Mouse (Mus musculus) left cerebral cortex, postnatal 36 days (tissue): ENCODE measurements around the gene Ranbp10. TPM values are rescaled to one million over a fixed set of nuclear protein-coding genes. Genes with fewer than 3 reads are reported as not detected.

Experiments
- DNase-seq, 2 experiments: peaks; one replicate each; pipeline ENCODE4 v3.0.0; 2021 to 2022; ENCODE audit warnings: low spot score in 2 of 2, mixed read lengths in 1 of 2
- intact Hi-C: fragments of 180-260 bp; cut with DNase I; formaldehyde crosslinking; loops from one replicate; pipeline ENCODE4 v1.15.1; 2025
- total RNA-seq, 2 experiments: library from RNA; stranded (reverse); gene quantifications; 2 replicates each; pipeline ENCODE4 v1.2.3; 2021

Gene Ranbp10
- total RNA-seq, 2 experiments from 2014 or later = 22.1 to 25.1 TPM

GRCm38 (mm10) chr8:105799091-105799812 lies 27.9 kb downstream of the Ranbp10 start:
- intact Hi-C loops = no loop called here
- DNase-seq = peak in 1 of 2 experiments; percentile 21

GRCm38 (mm10) chr8:105798408-105798807 lies 28.7 kb downstream of the Ranbp10 start:
- DNase-seq = no peak
- intact Hi-C loops = no loop called here

- DNase-seq = no peak
- intact Hi-C loops = no loop called here
Observed at GRCm38 (mm10) chr8:105795785-105796184, 31.4 kb downstream of the Ranbp10 start.

DNA sequence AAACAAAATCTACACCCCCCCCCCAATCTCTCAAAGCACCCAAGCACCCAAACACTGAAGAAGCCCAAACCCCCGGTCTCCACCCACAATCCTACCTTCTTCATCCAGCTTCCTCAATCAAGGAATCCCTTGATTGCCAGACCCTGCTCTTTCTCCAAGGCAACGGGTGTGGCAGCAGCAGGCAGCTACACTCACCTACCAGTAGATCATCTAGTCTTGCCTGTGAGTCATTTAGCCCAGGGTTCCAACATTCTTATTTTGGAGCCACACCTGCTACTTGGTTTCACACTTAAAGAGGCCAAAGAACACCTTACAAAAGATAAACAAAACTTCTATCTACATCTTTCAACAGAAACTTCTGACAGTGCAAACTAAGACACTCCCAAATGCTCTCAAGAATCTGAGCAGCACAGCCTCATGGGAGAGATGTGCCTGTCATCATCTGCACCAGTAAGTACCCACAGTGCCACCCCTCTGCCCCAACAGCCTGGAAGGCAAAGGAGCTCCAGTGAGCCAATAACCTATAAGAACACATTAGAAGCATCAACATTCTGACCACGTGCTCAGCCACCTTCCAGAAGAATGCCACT lies 33.0 kb downstream of the Ranbp10 start:
- intact Hi-C loops = no loop called here

GRCm38 (mm10) chr8:105793331-105793730 lies 33.8 kb downstream of the Ranbp10 start:
- DNase-seq = no peak
- intact Hi-C loops = no loop called here

More for the DNA sequence above, 33.0 kb downstream of the Ranbp10 start:
- no peak for DNase-seq

GRCm38 (mm10) chr8:105789626-105790025 lies 37.5 kb downstream of the Ranbp10 start:
- intact Hi-C loops = no loop called here
- no peak for DNase-seq

DNA sequence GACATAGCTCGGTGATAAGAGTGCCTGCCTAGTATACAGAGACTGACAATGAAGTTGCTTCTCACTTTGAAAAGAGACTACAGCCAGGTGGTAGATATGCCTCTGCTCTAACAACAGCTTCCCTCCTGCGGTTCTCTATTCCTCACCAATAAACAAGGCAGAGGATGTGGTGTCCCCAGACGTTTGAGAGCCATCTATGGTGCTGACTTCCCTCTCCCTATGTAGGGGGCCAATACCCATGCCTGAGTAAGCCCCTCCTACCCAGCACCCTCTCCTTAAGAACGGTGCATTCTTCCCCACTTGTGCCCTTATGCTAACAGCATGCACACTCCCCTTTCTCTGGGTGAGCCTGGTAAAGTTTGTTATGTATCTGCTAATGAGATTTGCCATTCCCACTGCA lies 38.2 kb downstream of the Ranbp10 start:
- intact Hi-C loops = no loop called here
- DNase-seq = no peak

DNA sequence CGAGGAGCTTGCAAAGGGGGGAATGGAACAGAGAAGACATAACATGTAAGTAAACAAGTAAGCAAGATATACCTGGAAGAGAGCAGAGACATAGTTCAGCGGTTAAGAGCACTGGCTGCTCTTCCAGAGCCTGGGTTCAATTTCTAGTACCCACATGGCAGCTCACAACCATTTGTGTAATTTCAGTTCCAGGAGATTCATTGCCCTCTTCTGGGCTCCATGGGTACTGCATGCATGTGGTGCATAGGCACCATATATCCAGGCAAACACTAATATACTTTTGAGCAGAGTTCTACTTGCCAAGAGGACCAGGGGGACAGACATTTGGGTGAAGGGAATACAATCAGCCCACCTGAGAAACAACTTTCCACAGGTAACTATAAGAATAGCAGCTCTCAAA lies 38.9 kb downstream of the Ranbp10 start:
- intact Hi-C loops = no loop called here
- no peak for DNase-seq

DNA sequence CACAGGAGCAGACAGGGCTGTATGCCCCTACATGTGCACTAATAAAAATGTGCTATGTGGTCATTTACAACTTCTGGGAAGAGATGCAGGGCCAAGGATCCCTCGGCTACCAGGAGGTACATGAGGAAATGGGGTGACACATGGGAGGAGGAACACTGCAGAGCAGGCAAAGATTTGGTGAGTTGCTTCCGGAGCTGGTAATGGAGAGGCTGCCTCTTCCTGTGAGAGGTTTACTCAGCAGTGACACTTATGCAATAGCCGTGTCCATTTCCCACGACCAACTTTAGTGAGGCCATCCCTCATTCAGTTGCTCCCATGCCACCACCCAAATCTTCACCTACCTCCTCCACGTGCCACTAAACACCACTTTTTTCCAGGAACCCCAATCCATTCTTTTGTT lies 46.9 kb downstream of the Ranbp10 start:
- DNase-seq = no peak
- intact Hi-C loops = no loop called here

DNA sequence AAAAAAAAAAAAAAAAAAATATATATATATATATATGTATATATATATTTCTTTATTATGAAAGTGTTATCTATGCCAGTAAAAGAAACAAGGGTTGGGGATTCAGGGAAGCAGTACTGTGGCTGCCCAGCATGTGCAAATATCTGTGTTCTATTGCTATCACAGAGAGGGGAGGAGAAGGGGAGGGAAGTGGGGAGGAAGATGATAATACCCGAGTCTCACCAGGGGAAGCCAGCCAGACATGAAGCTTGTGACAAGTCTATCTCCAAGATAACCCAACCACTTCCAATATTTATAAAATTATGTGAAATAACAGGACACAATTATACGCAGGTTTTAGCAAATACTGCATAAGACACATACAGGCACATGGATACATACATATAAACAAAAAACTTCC lies 49.3 kb downstream of the Ranbp10 start:
- no peak for DNase-seq
- intact Hi-C loops = no loop called here

- intact Hi-C loops = no loop called here
- DNase-seq = peak; percentile 41 to 65
Observed at GRCm38 (mm10) chr8:105774498-105774897, 52.7 kb downstream of the Ranbp10 start.

- intact Hi-C loops = no loop called here
Observed at GRCm38 (mm10) chr8:105773441-105773861, 53.7 kb downstream of the Ranbp10 start.

GRCm38 (mm10) chr8:105771398-105772175 lies 55.6 kb downstream of the Ranbp10 start:
- no peak for DNase-seq
- intact Hi-C loops = no loop called here

More at GRCm38 (mm10) chr8:105773441-105773861, 53.7 kb downstream of the Ranbp10 start:
- no peak for DNase-seq

DNA sequence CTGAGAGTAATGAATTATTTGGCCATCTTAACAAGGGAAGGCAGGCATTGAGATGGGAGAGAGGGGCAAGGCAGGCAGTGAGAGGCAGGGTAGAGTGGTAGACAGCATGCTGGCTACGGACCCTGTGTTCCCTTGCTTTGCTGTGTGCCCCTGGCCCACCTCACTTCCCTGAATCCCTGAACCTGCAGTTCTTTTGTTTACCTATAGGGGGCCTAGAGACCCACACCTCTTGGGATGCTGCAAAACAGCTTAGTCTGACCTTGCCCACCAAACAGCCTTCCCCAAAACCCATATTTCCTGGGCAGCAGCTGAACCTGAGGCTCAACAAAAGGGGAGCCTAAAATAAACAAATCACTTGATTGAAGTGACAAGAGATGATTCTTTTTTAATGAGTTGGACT lies 56.5 kb downstream of the Ranbp10 start:
- intact Hi-C loops = no loop called here
- DNase-seq = no peak

DNA sequence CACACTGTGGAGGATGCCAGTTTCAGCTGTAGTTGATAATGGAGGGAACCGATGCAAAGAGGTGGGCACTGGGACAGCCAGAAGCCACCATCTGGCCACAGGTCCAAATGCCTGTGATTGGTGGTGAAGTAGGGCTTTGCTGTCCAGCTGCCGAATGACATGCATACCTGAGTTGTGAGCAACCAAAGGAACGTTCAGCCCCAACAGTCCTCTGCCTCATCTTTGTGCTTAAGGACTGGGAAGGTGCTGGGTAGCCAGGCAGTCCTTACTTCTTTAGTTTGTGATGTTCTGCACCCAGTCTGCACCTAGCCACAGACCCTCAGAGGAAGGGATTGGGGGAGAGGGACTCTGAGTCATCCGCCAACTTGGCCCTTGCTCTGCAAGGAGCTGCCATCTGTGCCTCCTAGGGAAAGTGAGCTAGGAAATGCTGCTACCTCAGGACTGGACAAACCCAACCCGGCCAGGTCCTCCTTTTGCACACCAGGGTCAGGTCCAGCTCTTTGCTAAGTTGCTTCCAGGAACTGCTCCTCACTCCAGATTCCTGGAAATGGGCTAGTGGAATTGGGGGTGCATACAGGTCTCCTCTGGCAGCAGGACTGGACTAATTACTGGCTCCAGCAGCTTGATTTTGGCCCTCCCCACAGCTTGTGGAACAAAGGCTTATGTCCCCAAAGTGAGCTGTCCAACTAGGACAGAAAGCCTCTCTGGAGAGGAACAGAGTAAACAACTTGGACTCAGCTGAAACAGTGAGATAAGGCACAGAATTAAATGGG lies 58.5 kb downstream of the Ranbp10 start:
- DNase-seq = no peak
- intact Hi-C loops = no loop called here

- intact Hi-C loops = no loop called here
- DNase-seq = peak; percentile 96 to 98
Observed at GRCm38 (mm10) chr8:105758277-105759108, 68.7 kb downstream of the Ranbp10 start, which contains the start of gene Gfod2. Gene Gfod2 (minus strand): TSS chr8:105758664.

GRCm38 (mm10) chr8:105757796-105758276 lies 69.3 kb downstream of the Ranbp10 start:
- no peak for DNase-seq
- intact Hi-C loops = no loop called here

DNA sequence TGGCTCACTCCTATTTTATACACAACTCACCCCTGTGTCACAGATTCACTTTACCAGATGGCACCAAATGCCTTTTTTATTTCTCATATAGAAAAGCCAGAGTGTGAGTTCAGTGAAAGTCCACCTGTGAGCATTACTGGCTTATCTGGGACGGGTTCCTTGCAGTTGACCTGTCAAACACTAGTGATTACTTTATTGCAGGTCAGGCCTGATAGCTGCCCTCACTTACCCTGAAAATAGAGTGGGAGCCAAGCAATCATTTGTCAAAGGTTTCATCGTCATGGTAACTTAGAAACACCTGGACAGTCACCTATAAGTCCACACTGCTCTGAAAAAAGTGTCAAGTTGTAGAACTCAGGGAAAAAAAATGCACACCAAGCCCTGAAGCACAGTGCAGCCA lies 72.5 kb downstream of the Ranbp10 start:
- no peak for DNase-seq
- intact Hi-C loops = no loop called here

GRCm38 (mm10) chr8:105753916-105754315 lies 73.2 kb downstream of the Ranbp10 start:
- intact Hi-C loops = no loop called here

More at GRCm38 (mm10) chr8:105753916-105754315, 73.2 kb downstream of the Ranbp10 start:
- no peak for DNase-seq
